Mouse (Mus musculus): ENCODE measurements at regions not wholly inside any gene's neighbourhood (a gene's known extent, or its start where the extent isn't known, plus 50 kb on each side); places are given as distances from the start of the nearest gene placed in this dataset.
A peak's percentile ranks its signal among the peaks of the same experiment; 100 is the strongest.

DNA sequence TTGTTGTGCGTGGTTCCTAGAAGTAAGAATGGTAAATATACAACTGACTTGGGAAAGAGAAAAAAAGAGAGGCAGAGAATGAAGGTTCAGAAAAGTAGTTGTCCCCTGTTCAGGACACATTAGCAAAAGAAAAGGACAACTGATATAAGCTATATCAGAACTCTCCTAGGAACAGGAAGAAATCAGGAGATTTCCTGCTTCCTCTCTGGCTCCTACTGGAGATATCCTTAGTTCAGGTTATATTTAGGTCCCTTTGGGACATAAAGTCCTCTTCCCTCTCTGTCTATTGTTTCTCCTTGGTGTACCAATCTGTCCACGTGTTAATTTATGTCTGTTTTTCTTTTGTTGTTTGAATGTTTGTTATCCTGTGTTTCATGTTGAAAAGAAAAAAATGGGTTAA lies 410.7 kb upstream of the Marcks start:
- Histone ChIP-seq H3K27me3 (ENCODE audit: control insufficient read depth, insufficient read depth, low read length) (no peaks in the 10 kb centered on the region), H3K9ac (replicated peaks; ENCODE audit: low read length) (no peak overlapping the region), H3K36me3 (replicated peaks; ENCODE audit: control insufficient read depth, insufficient read depth, low read depth, low read length) (no peaks in the 10 kb centered on the region), H3K4me2 (ENCODE audit: low read depth, low read length) (no peak overlapping the region), H3K4me1 (ENCODE audit: control insufficient read depth, insufficient read depth, low read length) (no peaks in the 10 kb centered on the region), H3K4me3 (ENCODE audit: low read depth, low read length) (no peak overlapping the region), H3K27ac (replicated peaks; ENCODE audit: low read depth, low read length) (no peak overlapping the region), H3K9me3 (replicated peaks; ENCODE audit: control insufficient read depth, low read length) (no peaks in the 10 kb centered on the region)
- ATAC-seq (replicated peaks; ENCODE audit: insufficient number of reproducible peaks, low FRiP score, low TSS enrichment, low read depth) (no peak), DNase-seq (ENCODE audit: low spot score) (no peak)
- 79% methylated on average over 2 of the region's 2 CpGs for WGBS

DNA sequence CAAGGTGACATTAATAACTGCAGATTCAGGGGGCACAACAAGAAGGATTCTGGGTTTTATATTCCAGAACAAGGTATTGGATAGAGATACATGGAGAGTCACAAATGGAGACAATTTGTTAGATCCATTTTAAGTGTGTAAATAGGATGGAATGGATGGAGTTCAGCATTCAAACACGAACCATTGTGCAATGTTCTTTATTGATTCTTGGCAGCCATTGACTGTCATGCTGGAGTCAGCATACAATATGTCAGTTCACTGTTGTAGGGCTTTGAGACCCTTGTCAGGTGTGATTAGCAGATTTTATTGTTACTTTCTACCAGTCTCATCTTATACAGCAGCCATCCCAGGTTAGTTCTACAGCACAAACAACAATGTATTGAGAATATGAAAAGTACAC lies 402.0 kb upstream of the Marcks start:
- H3K4me3 ChIP-seq (ENCODE audit: low read depth, low read length) = no peak overlapping the region
- no peaks in the 10 kb centered on the region for H3K36me3 ChIP-seq (replicated peaks; ENCODE audit: control insufficient read depth, insufficient read depth, low read depth, low read length)
- H3K4me1 ChIP-seq (ENCODE audit: control insufficient read depth, insufficient read depth, low read length) = no peaks in the 10 kb centered on the region
- H3K9me3 ChIP-seq (replicated peaks; ENCODE audit: control insufficient read depth, low read length) = no peaks in the 10 kb centered on the region
- ATAC-seq (replicated peaks; ENCODE audit: insufficient number of reproducible peaks, low FRiP score, low TSS enrichment, low read depth) (no peak), DNase-seq (ENCODE audit: low spot score) (no peak)
- H3K9ac ChIP-seq (replicated peaks; ENCODE audit: low read length) = no peak overlapping the region
- no peak overlapping the region for H3K4me2 ChIP-seq (ENCODE audit: low read depth, low read length)
- WGBS = 84% methylated on average over 1 of the region's 1 CpGs
- H3K27me3 ChIP-seq (ENCODE audit: control insufficient read depth, insufficient read depth, low read length) = no peaks in the 10 kb centered on the region
- no peak overlapping the region for H3K27ac ChIP-seq (replicated peaks; ENCODE audit: low read depth, low read length)

DNA sequence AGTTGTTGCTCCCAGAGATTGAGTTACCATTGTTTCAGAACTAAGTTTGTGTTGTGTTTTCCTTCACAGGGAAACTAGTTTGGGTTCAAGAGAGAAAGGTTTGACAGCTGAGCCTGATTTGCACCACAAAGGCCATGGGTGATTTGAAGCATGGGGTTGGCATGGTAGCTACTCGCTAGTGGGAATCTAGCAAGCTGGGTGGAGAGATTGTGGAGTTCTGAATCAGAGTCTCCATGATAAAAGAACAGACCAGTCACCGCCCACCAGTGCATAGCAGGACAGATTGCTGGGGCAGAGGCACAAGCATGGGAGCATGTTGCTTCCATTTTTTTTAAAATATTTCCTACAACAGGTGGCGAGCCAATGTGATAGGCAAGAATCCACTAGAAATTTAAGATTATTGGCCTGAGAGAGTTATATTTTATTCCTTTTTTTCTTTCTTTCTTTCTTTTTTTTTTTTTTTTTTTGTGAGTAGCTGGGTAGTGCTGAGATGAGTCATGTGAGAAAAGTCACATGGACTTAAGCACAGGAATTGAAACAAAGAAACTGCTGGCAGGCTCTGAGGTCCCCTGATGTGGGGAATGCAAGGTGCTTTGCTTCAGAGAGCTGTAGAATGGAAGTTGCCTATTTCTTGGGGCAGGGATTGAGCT lies 367.4 kb upstream of the Marcks start:
- WGBS = 81% methylated on average over 3 of the region's 3 CpGs
- no peaks in the 10 kb centered on the region for H3K9me3 ChIP-seq (replicated peaks; ENCODE audit: control insufficient read depth, low read length)
- DNase-seq (ENCODE audit: low spot score) (no peak), ATAC-seq (replicated peaks; ENCODE audit: insufficient number of reproducible peaks, low FRiP score, low TSS enrichment, low read depth) (no peak)
- no peak overlapping the region for H3K4me3 ChIP-seq (ENCODE audit: low read depth, low read length)
- H3K4me2 ChIP-seq (ENCODE audit: low read depth, low read length) = no peak overlapping the region
- no peak overlapping the region for H3K27ac ChIP-seq (replicated peaks; ENCODE audit: low read depth, low read length)
- no peaks in the 10 kb centered on the region for H3K27me3 ChIP-seq (ENCODE audit: control insufficient read depth, insufficient read depth, low read length)
- H3K9ac ChIP-seq (replicated peaks; ENCODE audit: low read length) = no peak overlapping the region
- H3K36me3 ChIP-seq (replicated peaks; ENCODE audit: control insufficient read depth, insufficient read depth, low read depth, low read length) = no peaks in the 10 kb centered on the region
- H3K4me1 ChIP-seq (ENCODE audit: control insufficient read depth, insufficient read depth, low read length) = no peaks in the 10 kb centered on the region

DNA sequence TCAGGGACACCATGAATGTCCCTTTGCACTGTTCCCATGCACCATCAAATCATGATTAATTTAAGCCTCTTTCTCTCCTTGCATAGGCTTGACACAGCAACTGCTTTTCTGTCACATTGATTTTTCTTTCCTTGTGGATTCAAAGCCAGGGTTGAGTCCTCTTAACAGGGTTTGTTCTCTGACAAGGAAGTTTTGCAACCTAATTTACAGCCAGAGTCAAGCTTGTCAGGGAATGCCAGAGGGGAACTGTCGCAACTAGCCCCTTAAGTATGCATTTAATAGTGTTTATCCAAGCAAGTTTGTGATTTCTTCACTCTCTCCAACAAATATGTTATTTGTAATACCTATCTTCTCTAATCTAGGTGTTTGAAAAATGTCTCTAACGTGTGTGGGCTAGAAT lies 365.7 kb upstream of the Marcks start:
- ATAC-seq (replicated peaks; ENCODE audit: insufficient number of reproducible peaks, low FRiP score, low TSS enrichment, low read depth) (no peak), DNase-seq (ENCODE audit: low spot score) (no peak)
- Histone ChIP-seq H3K9me3 (replicated peaks; ENCODE audit: control insufficient read depth, low read length) (no peaks in the 10 kb centered on the region), H3K4me3 (ENCODE audit: low read depth, low read length) (no peak overlapping the region), H3K4me2 (ENCODE audit: low read depth, low read length) (no peak overlapping the region), H3K36me3 (replicated peaks; ENCODE audit: control insufficient read depth, insufficient read depth, low read depth, low read length) (no peaks in the 10 kb centered on the region), H3K27ac (replicated peaks; ENCODE audit: low read depth, low read length) (no peak overlapping the region), H3K9ac (replicated peaks; ENCODE audit: low read length) (no peak overlapping the region), H3K4me1 (ENCODE audit: control insufficient read depth, insufficient read depth, low read length) (no peaks in the 10 kb centered on the region), H3K27me3 (ENCODE audit: control insufficient read depth, insufficient read depth, low read length) (no peaks in the 10 kb centered on the region)
- 69% methylated on average over 2 of the region's 2 CpGs for WGBS

DNA sequence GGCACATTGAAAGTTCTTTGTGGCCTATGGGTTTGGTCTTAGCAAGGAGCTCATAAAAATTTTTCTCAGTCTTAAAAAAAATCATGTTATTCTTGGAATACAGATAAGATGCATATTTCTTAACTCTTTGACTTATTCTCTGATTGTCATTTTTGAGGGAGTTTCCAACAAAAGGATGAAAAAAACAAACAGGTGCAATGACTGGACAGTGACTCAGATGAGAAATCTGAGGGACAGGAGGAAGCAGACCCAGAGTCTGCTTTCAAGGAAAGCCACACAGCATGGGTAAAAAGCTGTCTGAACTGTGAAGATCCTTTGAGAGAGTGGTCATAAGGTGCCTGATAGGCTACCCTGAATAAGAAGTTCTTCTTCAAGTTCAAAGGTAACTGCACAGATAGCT lies 363.8 kb upstream of the Marcks start:
- no peaks in the 10 kb centered on the region for H3K4me1 ChIP-seq (ENCODE audit: control insufficient read depth, insufficient read depth, low read length)
- DNase-seq (ENCODE audit: low spot score) (no peak), ATAC-seq (replicated peaks; ENCODE audit: insufficient number of reproducible peaks, low FRiP score, low TSS enrichment, low read depth) (no peak)
- no peaks in the 10 kb centered on the region for H3K27me3 ChIP-seq (ENCODE audit: control insufficient read depth, insufficient read depth, low read length)
- H3K36me3 ChIP-seq (replicated peaks; ENCODE audit: control insufficient read depth, insufficient read depth, low read depth, low read length) = no peaks in the 10 kb centered on the region
- no peak overlapping the region for H3K4me3 ChIP-seq (ENCODE audit: low read depth, low read length)
- H3K9me3 ChIP-seq (replicated peaks; ENCODE audit: control insufficient read depth, low read length) = no peaks in the 10 kb centered on the region
- H3K4me2 ChIP-seq (ENCODE audit: low read depth, low read length) = no peak overlapping the region
- no peak overlapping the region for H3K27ac ChIP-seq (replicated peaks; ENCODE audit: low read depth, low read length)
- no peak overlapping the region for H3K9ac ChIP-seq (replicated peaks; ENCODE audit: low read length)

DNA sequence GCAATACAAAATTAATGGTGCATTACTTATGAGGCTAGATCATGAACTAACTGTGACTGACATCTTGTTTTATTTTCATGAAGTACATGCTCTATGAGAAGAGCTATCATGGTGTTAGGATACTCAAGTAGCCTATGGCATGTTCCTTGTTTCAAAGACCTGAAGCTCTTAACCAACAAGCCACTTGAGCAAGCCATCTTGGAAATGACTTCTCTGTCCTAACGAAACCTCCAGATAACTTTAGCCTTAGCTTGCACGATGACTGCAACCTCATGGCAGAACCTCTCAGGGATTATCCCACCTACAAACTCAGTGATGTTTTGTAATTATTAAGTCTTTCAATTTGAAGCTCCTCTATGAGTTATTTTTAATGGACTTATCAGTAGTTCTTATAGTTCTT lies 362.3 kb upstream of the Marcks start:
- H3K36me3 ChIP-seq (replicated peaks; ENCODE audit: control insufficient read depth, insufficient read depth, low read depth, low read length) = no peaks in the 10 kb centered on the region
- H3K4me3 ChIP-seq (ENCODE audit: low read depth, low read length) = no peak overlapping the region
- no peak overlapping the region for H3K27ac ChIP-seq (replicated peaks; ENCODE audit: low read depth, low read length)
- 97% methylated on average over 2 of the region's 2 CpGs for WGBS
- no peaks in the 10 kb centered on the region for H3K27me3 ChIP-seq (ENCODE audit: control insufficient read depth, insufficient read depth, low read length)
- no peaks in the 10 kb centered on the region for H3K9me3 ChIP-seq (replicated peaks; ENCODE audit: control insufficient read depth, low read length)
- ATAC-seq (replicated peaks; ENCODE audit: insufficient number of reproducible peaks, low FRiP score, low TSS enrichment, low read depth) (no peak), DNase-seq (ENCODE audit: low spot score) (no peak)
- H3K4me1 ChIP-seq (ENCODE audit: control insufficient read depth, insufficient read depth, low read length) = no peaks in the 10 kb centered on the region
- no peak overlapping the region for H3K9ac ChIP-seq (replicated peaks; ENCODE audit: low read length)
- no peak overlapping the region for H3K4me2 ChIP-seq (ENCODE audit: low read depth, low read length)

DNA sequence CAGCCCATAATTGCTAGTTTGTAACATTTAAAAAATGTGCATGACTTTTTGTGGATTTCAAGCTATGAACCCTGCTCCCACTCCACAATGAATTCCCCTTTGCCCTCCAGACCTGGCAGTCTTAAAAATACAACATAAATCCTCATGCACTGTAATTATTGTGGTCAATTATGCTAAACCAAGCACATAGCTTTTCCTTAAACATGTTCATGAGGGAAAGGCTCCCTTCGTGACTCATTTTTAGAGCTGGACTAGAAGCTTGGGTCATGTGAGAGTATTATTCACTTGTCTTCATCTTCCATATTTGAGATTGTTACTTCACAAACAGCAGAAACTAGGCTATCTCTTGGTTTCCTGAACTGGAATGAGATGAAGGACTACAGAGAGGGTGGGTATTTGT lies 356.7 kb upstream of the Marcks start:
- Histone ChIP-seq H3K36me3 (replicated peaks; ENCODE audit: control insufficient read depth, insufficient read depth, low read depth, low read length) (no peaks in the 10 kb centered on the region), H3K4me1 (ENCODE audit: control insufficient read depth, insufficient read depth, low read length) (no peaks in the 10 kb centered on the region), H3K27ac (replicated peaks; ENCODE audit: low read depth, low read length) (no peak overlapping the region), H3K27me3 (ENCODE audit: control insufficient read depth, insufficient read depth, low read length) (no peaks in the 10 kb centered on the region), H3K9me3 (replicated peaks; ENCODE audit: control insufficient read depth, low read length) (no peaks in the 10 kb centered on the region), H3K4me3 (ENCODE audit: low read depth, low read length) (no peak overlapping the region), H3K9ac (replicated peaks; ENCODE audit: low read length) (no peak overlapping the region), H3K4me2 (ENCODE audit: low read depth, low read length) (no peak overlapping the region)
- ATAC-seq (replicated peaks; ENCODE audit: insufficient number of reproducible peaks, low FRiP score, low TSS enrichment, low read depth) (no peak), DNase-seq (ENCODE audit: low spot score) (no peak)
- 76% methylated on average over 1 of the region's 1 CpGs for WGBS

DNA sequence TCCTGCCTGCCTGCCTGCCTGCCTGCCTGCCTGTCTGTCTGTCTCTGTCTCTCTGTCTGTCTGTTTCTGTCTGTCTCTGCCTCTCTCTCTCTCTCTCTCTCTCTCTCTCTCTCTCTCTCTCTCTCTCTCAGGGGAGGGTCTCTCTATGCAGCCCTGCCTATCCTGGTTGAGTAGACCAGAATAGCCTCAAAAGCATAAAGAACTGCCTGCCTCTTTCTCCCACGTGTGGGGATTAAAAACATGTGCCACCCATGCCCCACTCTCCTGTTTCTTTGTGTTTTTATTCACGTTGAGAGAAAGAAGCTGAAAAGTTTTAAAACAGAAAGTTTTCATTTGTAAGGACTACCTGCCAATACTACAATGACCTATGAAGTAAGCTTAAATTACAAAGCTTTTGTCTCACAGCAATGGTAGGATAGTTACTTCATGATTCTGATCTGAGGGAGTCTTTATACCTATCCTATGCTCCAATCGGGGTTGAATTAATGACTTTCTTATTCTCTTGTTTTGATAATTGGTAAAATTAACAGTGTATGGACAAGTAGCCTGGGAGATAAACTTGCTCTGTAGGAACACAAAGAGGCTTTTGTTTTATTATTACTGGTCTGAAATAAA lies 355.9 kb upstream of the Marcks start:
- Histone ChIP-seq H3K9me3 (replicated peaks; ENCODE audit: control insufficient read depth, low read length) (no peaks in the 10 kb centered on the region), H3K27ac (replicated peaks; ENCODE audit: low read depth, low read length) (no peak overlapping the region), H3K4me2 (ENCODE audit: low read depth, low read length) (no peak overlapping the region), H3K27me3 (ENCODE audit: control insufficient read depth, insufficient read depth, low read length) (no peaks in the 10 kb centered on the region), H3K4me1 (ENCODE audit: control insufficient read depth, insufficient read depth, low read length) (no peaks in the 10 kb centered on the region), H3K36me3 (replicated peaks; ENCODE audit: control insufficient read depth, insufficient read depth, low read depth, low read length) (no peaks in the 10 kb centered on the region), H3K4me3 (ENCODE audit: low read depth, low read length) (no peak overlapping the region), H3K9ac (replicated peaks; ENCODE audit: low read length) (no peak overlapping the region)
- ATAC-seq (replicated peaks; ENCODE audit: insufficient number of reproducible peaks, low FRiP score, low TSS enrichment, low read depth) (no peak), DNase-seq (ENCODE audit: low spot score) (peak; percentile 22)
- WGBS = 28% methylated on average over 3 of the region's 3 CpGs
